Mouse (Mus musculus) forebrain, embryonic 11.5 days (tissue): Measurements from ENCODE around the gene Timmdc1. TPM values are rescaled to one million over a fixed set of nuclear protein-coding genes. Genes with fewer than 3 reads are reported as not detected.

Experiments
- ATAC-seq: fragments of 200-750 bp; cut with Nextera tagmentation; replicated peaks from 2 replicates; pipeline ENCODE4 v1.8.0; 2017; ENCODE audit warnings: moderate TSS enrichment; ENCODE audit not compliant: low FRiP score
- DNase-seq: peaks from one replicate; pipeline ENCODE4 v3.0.0-alpha.2; 2017; ENCODE audit warnings: low spot score
- H3K27ac ChIP-seq: fragments of 300-500 bp; sonication (generic); 2 replicates; pipeline ENCODE4 v1.5.1; 2014; ENCODE audit warnings: low read depth, low read length
- H3K27me3 ChIP-seq: fragments of 300-500 bp; sonication (generic); 2 replicates; pipeline ENCODE4 v1.6.1; 2014; ENCODE audit warnings: mild to moderate bottlenecking, low read length, mixed read lengths; ENCODE audit not compliant: control insufficient read depth, insufficient read depth
- H3K36me3 ChIP-seq: fragments of 300-500 bp; sonication (generic); 2 replicates; pipeline ENCODE4 v1.6.1; 2014; ENCODE audit warnings: mild to moderate bottlenecking, low read length, moderate library complexity, mixed read lengths; ENCODE audit not compliant: control insufficient read depth, insufficient read depth
- H3K4me1 ChIP-seq: fragments of 300-500 bp; sonication (generic); replicated peaks from 2 replicates; pipeline ENCODE4 v1.6.1; 2014; ENCODE audit warnings: low read length, mixed read lengths; ENCODE audit not compliant: control insufficient read depth, insufficient read depth
- H3K4me2 ChIP-seq: fragments of 300-500 bp; sonication (generic); 2 replicates; pipeline ENCODE4 v1.6.1; 2014; ENCODE audit warnings: low read depth, mild to moderate bottlenecking, low read length, moderate library complexity, mixed read lengths; ENCODE audit not compliant: severe bottlenecking
- H3K4me3 ChIP-seq: fragments of 300-500 bp; sonication (generic); 2 replicates; pipeline ENCODE4 v1.5.1; 2014; ENCODE audit warnings: low read depth, low read length
- H3K9ac ChIP-seq: fragments of 300-500 bp; sonication (generic); 2 replicates; pipeline ENCODE4 v1.6.1; 2014; ENCODE audit warnings: low read length
- H3K9me3 ChIP-seq: fragments of 300-500 bp; sonication (generic); 2 replicates; pipeline ENCODE4 v1.6.1; 2016; ENCODE audit warnings: low read length, mixed read lengths; ENCODE audit not compliant: control insufficient read depth
- WGBS: fragments of 180-500 bp; shearing (Covaris S2); extraction: QIAGEN DNeasy Blood & Tissue Kit; methylation state at CpG from one replicate; pipeline ENCODE4 v1.1.7; 2014; 5-methylcytosine and 5-hydroxymethylcytosine counted together
- polyA plus RNA-seq: library from polyadenylated mRNA; unstranded; fragments of >200 nt; fragmentation: Nextera tagmentation; extraction: Ambion mirVana; gene quantifications from 2 replicates; pipeline ENCODE4 v1.2.1, GENCODE M21; 2014

The Timmdc1 gene
- polyA plus RNA-seq, 1 experiment from 2014 or later = 31.3 TPM

- peak; percentile 91 for DNase-seq
- Histone ChIP-seq H3K36me3 (no peaks in the 10 kb centered on the region; the same call in 1 of the 2 replicates), H3K4me2 (peak within 1 kb of the TSS; percentile 77), H3K4me1 (peaks cover 4% of the 10 kb centered on the region; the same call in 1 of the 2 replicates), H3K9ac (peak within 1 kb of the TSS; percentile 97), H3K9me3 (no peaks in the 10 kb centered on the region), H3K4me3 (peak within 1 kb of the TSS; percentile 78), H3K27ac (peak within 1 kb of the TSS; percentile 76), H3K27me3 (no peaks in the 10 kb centered on the region)
- WGBS = under 1% methylated on average over 54 of the region's 61 CpGs
- peak; percentile 97 for ATAC-seq
Observed at GRCm38 (mm10) chr16:38452442-38453202, 69.8 kb downstream of the Timmdc1 start, which contains the start of gene Adprh. Gene Adprh (minus strand): TSS chr16:38452703.

GRCm38 (mm10) chr16:38451421-38452205 is 70.8 kb downstream of the Timmdc1 start:
- Histone ChIP-seq H3K9ac (peak overlapping the region; percentile 97), H3K4me3 (peak overlapping the region; percentile 78), H3K36me3 (peaks cover 9% of the 10 kb centered on the region), H3K4me1 (peaks cover 4% of the 10 kb centered on the region; the same call in 1 of the 2 replicates), H3K9me3 (no peaks in the 10 kb centered on the region), H3K27ac (no peak overlapping the region), H3K27me3 (no peaks in the 10 kb centered on the region), H3K4me2 (peak overlapping the region; percentile 77)
- no peak for ATAC-seq
- DNase-seq = no peak
- 48% methylated on average over 12 of the region's 12 CpGs for WGBS

DNA sequence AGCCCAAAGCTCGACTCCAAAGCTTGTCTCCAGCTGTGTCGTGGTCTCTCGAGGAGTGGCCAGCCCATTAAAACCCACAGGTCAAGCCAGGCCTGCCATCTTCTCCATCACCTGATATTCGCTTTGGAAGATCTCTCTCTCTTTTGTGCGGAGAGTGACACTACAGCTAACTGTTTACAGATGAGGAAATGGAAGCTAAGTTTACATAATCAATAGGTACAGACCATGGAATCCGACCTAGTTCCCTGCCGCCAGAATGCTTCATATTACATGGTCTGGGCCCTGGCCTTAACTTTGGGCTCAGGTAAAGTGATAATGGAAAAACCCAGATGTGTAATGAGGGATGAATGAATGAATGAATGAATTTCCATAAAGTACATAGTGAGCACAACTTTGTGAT is 71.8 kb downstream of the Timmdc1 start:
- Histone ChIP-seq H3K36me3 (peaks cover 13% of the 10 kb centered on the region), H3K27me3 (no peaks in the 10 kb centered on the region), H3K9ac (no peak overlapping the region), H3K4me3 (no peak overlapping the region), H3K9me3 (no peaks in the 10 kb centered on the region), H3K4me1 (peaks cover 4% of the 10 kb centered on the region; the same call in 1 of the 2 replicates), H3K27ac (no peak overlapping the region), H3K4me2 (no peak overlapping the region)
- WGBS = 89% methylated on average over 7 of the region's 7 CpGs
- ATAC-seq (no peak), DNase-seq (no peak)

DNA sequence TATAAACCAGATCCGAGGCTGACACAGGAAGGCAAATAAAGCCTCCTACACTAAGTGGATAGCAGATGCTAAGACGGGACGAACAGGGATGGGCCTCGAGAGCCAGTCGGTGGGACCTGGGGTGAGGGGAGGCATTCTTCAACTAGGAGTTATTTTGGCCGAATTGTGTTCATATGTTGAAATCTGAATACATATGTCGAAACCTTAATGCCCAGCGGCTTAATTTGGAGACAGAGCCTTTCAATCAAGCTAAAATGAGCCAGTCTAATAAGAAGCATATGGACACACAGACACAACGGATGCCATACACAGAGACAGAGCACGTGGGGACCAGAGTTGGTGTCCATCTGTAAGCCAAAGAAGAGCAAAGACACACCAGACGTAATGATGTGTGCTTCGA is 74.0 kb downstream of the Timmdc1 start:
- H3K4me1 ChIP-seq = peaks cover 4% of the 10 kb centered on the region; the same call in 1 of the 2 replicates
- 89% methylated on average over 12 of the region's 12 CpGs for WGBS
- peaks cover 24% of the 10 kb centered on the region for H3K36me3 ChIP-seq
- H3K4me2 ChIP-seq = no peak overlapping the region
- no peaks in the 10 kb centered on the region for H3K9me3 ChIP-seq
- no peak overlapping the region for H3K9ac ChIP-seq
- ATAC-seq (no peak), DNase-seq (no peak)
- H3K27me3 ChIP-seq = no peaks in the 10 kb centered on the region
- H3K4me3 ChIP-seq = no peak overlapping the region
- no peak overlapping the region for H3K27ac ChIP-seq

Other genes starting within 250 kb of the Timmdc1 start
- not detected in 2 replicates for gene Nr1i2, start 227.8 kb downstream of the Timmdc1 start, polyA plus RNA-seq
- gene Maats1, start 180.5 kb downstream of the Timmdc1 start, polyA plus RNA-seq = 0.39 and 0.41 TPM in 2 replicates
- 118 and 119 TPM in 2 replicates for gene Cox17, start 175.7 kb downstream of the Timmdc1 start, polyA plus RNA-seq
- not detected in 2 replicates for gene Gm21987, start 175.6 kb downstream of the Timmdc1 start, polyA plus RNA-seq
- 0.56 and 1.4 TPM in 2 replicates for gene Popdc2, start 160.5 kb downstream of the Timmdc1 start, polyA plus RNA-seq
- gene Pla1a, start 89.5 kb downstream of the Timmdc1 start, polyA plus RNA-seq = 0.15 and 0.25 TPM in 2 replicates
- gene Adprh, start 70.0 kb downstream of the Timmdc1 start, polyA plus RNA-seq = 135 and 137 TPM in 2 replicates
- 0.45 and 0.73 TPM in 2 replicates for gene Cd80, start 67.1 kb downstream of the Timmdc1 start, polyA plus RNA-seq
- 72.4 and 75.5 TPM in 2 replicates for gene Poglut1, start 27.6 kb upstream of the Timmdc1 start, polyA plus RNA-seq
- gene Tmem39a, start 36.0 kb upstream of the Timmdc1 start, polyA plus RNA-seq = 77.6 and 85.0 TPM in 2 replicates
- gene Arhgap31, start 190.6 kb upstream of the Timmdc1 start, polyA plus RNA-seq = 9.2 and 10.8 TPM in 2 replicates
- gene B4galt4, start 219.6 kb upstream of the Timmdc1 start, polyA plus RNA-seq = 28.3 and 29.9 TPM in 2 replicates